Mouse (Mus musculus): Measurements from ENCODE around the gene Galnt7. TPM values are rescaled to one million over a fixed set of nuclear protein-coding genes. Genes with fewer than 3 reads are reported as not detected.
A peak's percentile ranks its signal among the peaks of the same experiment; 100 is the strongest.

The Galnt7 gene
- 10 to 100 TPM; 29.7 to 36.7 TPM for polyA plus RNA-seq (2017; shearing (Covaris generic))

- ATAC-seq = peak; percentile 46
These were observed at the start of gene Galnt7 for GRCm38 (mm10) chr8:57652456-57653055. TSS of gene Galnt7 (minus strand) at chr8:57653032.

GRCm38 (mm10) chr8:57688633-57689032, 35.8 kb upstream of the Galnt7 start:
- ATAC-seq = no peak

GRCm38 (mm10) chr8:57685803-57686202, 33.0 kb upstream of the Galnt7 start:
- no peak for ATAC-seq

DNA sequence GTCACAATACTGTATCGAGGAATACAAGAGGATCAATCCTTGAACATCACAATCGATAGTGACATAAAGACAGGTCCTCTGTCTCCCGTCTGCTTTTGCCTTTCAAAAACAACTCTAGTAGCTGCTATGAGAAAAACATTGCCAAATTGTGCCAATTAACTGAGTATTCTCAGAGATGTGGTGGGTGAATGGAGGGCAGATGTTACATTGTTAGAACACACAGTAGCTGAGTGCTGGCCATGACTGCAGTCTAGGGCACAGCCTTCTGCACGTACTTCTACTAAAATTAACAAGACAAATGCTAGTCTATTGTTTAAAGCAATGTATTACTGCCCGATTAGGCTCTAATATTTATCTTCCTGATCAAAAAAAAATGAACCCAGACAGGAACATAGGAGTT, 27.2 kb upstream of the Galnt7 start:
- no peak for ATAC-seq

GRCm38 (mm10) chr8:57664121-57664520, 11.3 kb upstream of the Galnt7 start:
- no peak for ATAC-seq

GRCm38 (mm10) chr8:57660019-57660418, 7.2 kb upstream of the Galnt7 start:
- peak; percentile 37 for ATAC-seq

- ATAC-seq = no peak
These were observed 3.6 kb upstream of the Galnt7 start for GRCm38 (mm10) chr8:57656446-57656845.

DNA sequence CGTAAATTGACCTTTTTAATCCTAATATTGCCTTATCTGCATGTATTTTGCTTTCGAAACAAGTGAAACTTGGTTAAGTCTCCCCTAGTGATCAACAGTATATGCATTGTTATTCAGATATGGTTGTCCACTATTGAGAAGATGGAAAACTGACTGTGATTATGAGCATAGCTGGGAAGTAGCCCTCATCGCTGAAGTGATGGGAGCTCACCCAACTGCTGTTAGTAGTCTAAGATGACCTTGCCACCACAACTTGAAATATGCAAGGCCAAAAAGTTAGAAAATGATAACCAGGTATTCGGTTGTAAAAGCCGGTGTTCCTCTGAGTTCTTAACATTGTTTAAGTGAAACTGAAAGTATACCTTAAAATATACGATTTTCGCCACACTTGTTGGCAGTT, 1.3 kb upstream of the Galnt7 start:
- no peak for ATAC-seq

- no peak for ATAC-seq
These were observed 915 bp upstream of the Galnt7 start for GRCm38 (mm10) chr8:57653768-57654125.

GRCm38 (mm10) chr8:57653056-57653767, 380 bp upstream of the Galnt7 start:
- ATAC-seq = peak; percentile 38

DNA sequence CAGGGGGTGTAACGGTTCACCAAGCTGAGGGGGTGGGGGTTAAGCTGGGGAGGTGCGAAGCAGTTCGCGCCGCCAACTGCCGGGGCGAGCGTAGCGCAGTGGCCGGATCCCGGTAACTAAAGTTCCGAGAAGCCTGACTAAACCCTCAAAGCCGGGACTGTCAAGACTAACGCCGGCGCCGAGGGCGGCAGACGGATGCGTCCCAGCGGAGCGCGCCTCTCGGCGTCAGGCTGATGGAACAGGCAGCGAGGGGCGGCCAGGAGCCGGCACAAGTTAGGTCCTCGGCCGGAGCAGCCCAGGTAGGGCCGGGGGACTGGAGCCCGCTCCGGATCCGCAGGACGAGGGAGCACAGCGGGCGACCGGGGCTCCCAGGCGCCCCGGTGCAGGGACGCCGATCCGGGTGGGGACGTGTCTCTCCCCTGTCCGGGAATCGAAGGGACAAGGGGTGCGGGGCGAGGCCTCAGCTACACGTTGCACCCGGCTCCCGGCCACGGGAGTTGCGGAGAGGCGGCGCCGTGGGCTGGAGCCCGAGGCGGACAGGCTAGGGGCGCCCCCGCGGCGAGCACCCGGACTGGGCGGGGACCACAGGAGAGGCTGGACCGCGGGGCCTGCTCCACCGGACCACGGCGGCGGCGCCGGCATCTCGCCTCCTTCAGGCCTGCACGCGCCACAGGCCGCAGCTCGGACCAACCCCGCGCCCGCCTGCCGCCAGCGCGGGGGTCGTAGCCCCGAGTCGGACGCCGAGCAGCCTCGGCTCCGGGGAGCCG, 960 bp downstream of the Galnt7 start:
- ATAC-seq = peak; percentile 34

DNA sequence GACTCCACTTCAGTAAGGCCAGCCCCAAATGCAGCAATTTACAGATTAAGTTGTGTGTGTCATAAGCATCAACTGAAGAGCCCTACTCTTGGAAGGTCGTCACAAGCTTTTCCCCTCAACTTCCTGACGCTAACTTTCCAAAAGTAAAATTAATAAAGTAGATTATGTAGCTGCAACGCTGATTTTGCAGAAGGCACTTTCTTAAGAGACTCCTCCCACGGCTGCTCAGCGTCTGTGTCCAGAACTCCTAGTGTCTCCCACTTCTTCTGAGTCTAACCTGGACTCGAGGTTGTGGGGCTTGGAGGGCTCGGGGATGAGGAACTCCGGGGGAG, 1.5 kb downstream of the Galnt7 start:
- ATAC-seq = no peak

GRCm38 (mm10) chr8:57650216-57650615, 2.6 kb downstream of the Galnt7 start:
- ATAC-seq = no peak

DNA sequence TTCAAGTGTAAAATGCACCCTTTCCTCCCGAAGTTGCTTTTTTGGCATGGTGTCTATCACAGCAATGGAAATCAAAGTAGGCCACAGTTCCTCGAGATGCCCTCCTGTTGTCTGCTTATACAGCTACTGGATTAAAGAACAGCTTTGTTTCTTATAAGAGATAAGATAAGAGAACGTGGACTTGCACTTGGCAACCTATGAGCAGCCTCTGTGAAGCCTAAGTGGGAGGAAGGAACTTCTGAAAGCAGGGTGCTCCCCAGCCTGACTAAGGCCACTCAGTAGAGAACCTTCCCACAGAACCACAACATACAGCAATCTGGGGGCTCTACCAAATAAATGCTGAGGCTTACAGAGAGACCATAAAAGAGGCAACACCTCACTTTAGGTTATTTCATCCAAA, 5.3 kb downstream of the Galnt7 start:
- no peak for ATAC-seq

- no peak for ATAC-seq
These were observed 8.6 kb downstream of the Galnt7 start for GRCm38 (mm10) chr8:57644281-57644680.

DNA sequence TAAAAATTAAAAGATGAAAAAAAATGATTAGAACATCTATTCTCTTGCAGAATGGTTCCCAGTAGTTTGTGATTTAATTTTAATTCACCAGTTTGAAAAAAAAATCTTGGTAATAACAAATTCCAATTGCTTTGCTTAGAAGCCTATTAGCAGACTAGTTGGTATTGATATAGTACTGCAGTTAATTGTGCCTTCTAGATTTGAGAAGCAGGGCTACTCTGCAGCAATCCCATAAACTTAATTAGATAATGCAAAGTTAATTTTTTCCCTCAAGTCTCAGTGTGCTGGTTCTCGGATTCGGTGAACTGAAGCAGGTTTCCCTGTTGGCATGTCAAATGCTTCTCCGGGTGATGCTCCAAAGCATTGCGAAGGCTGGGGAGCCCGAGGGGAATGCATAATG, 10.1 kb downstream of the Galnt7 start:
- no peak for ATAC-seq

- ATAC-seq = no peak
These were observed 13.9 kb downstream of the Galnt7 start for GRCm38 (mm10) chr8:57638925-57639324.

DNA sequence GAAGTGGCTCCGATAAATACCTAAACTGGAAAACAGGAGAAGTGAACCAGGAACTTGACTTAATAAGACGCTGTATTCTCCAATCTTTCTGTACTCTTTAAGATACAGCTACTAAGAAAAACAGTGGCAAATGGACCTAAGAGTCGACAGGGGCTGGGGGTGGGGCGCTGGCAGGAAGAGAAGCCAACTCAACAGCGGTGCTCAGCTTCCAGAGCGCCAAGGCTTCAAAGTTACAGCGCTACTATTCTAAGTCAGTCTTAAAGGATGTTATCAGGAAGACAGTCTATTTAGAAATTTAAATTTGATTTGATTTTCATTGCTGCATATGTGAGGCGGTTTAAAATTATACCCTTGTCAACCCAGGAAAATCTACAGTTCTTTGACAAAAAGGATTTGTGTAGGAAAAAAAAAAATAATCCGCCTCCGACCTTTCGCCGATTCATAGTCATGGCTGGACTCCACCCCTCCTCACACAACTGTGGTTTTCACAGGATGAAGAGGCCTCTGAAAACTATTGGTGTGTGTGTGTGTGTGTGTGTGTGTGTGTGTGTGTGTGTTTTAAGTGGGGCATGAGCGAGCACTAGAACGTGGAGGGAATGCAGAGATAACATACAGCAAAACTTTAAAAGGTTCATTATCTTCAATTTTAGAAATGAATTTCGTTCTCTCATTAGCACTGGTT, 15.1 kb downstream of the Galnt7 start:
- ATAC-seq = peak; percentile 75

- ATAC-seq = no peak
These were observed 16.1 kb downstream of the Galnt7 start for GRCm38 (mm10) chr8:57636698-57637097.

GRCm38 (mm10) chr8:57636281-57636680, 16.6 kb downstream of the Galnt7 start:
- ATAC-seq = no peak

DNA sequence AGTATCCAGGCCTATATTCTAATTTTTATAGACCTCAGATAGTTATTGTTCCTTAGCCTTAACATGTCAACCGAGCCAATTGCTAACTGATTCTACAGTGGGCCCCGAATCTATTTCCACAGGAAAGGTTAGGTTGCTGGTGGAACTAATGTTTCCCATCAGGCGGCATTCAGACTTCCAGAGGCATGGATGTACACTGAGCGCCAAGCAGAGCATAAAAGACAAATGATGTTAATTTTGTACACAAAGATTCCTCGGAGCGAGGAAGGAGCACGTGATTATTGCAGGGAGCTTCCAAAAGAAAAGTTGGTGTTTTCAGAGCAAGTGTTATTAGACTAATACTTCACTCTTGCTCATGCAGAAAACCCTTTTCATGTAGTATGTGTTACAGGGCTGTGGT, 21.1 kb downstream of the Galnt7 start:
- no peak for ATAC-seq

- no peak for ATAC-seq
These were observed 22.7 kb downstream of the Galnt7 start for GRCm38 (mm10) chr8:57630148-57630547.

Data from CD4-positive, CD25-positive, alpha-beta regulatory T cell, adult 4 months (primary cell).